Mouse (Mus musculus) MEL (cell line): ENCODE measurements at regions not wholly inside any gene's neighbourhood (a gene's known extent, or its start where the extent isn't known, plus 50 kb on each side); places are given as distances from the start of the nearest gene placed in this dataset.
A peak's percentile ranks its signal among the peaks of the same experiment; 100 is the strongest.

Experiments
- DNase-seq: peaks from one replicate; pipeline ENCODE4 v3.0.0; 2011; ENCODE audit warnings: low read depth, low spot score
- H3K27ac ChIP-seq: 2 replicates; pipeline ENCODE4 v1.5.1; 2012; ENCODE audit warnings: low read depth, mild to moderate bottlenecking, control low read depth, low read length, moderate library complexity; ENCODE audit not compliant: control insufficient read depth
- H3K27me3 ChIP-seq, 2 experiments: fragments of 150-350 bp in 1 of 2; sonication (generic) in 1 of 2; 2 replicates each; pipeline ENCODE4 v1.6.1; 2012; ENCODE audit warnings: low read length in 2 of 2, mild to moderate bottlenecking in 2 of 2, improper control_type of control experiment in 1 of 2, moderate library complexity in 1 of 2; ENCODE audit not compliant: insufficient read depth in 2 of 2, control insufficient read depth in 1 of 2
- H3K36me3 ChIP-seq, 2 experiments: 2 replicates each; pipeline ENCODE4 v1.6.1; 2012 to 2014; ENCODE audit warnings: low read length in 2 of 2, improper control_type of control experiment in 1 of 2, inconsistent platforms in 1 of 2, mild to moderate bottlenecking in 1 of 2; ENCODE audit not compliant: insufficient read depth in 2 of 2, control insufficient read depth in 1 of 2
- H3K4me1 ChIP-seq, 2 experiments: fragments of 150-350 bp in 1 of 2; sonication (generic) in 1 of 2; 2 replicates each; pipeline ENCODE4 v1.6.1; 2012; ENCODE audit warnings: low read length in 2 of 2, improper control_type of control experiment in 1 of 2, mild to moderate bottlenecking in 1 of 2; ENCODE audit not compliant: insufficient read depth in 2 of 2, control insufficient read depth in 1 of 2
- H3K4me3 ChIP-seq, 2 experiments: fragments of 150-350 bp in 1 of 2; sonication (generic) in 1 of 2; 2 replicates each; pipeline ENCODE4 v1.5.1; 2012; ENCODE audit warnings: low read depth in 2 of 2, low read length in 2 of 2, mild to moderate bottlenecking in 2 of 2, moderate library complexity in 2 of 2, control low read depth in 1 of 2, improper control_type of control experiment in 1 of 2; ENCODE audit not compliant: control insufficient read depth in 1 of 2, insufficient read depth in 1 of 2
- H3K79me2 ChIP-seq: 2 replicates; pipeline ENCODE4 v1.6.1; 2012; ENCODE audit warnings: mild to moderate bottlenecking, low read length, moderate library complexity; ENCODE audit not compliant: control insufficient read depth, poor library complexity, insufficient read depth
- H3K9ac ChIP-seq: 2 replicates; pipeline ENCODE4 v1.6.1; 2012; ENCODE audit warnings: low read depth, mild to moderate bottlenecking, control low read depth, low read length, moderate library complexity; ENCODE audit not compliant: control insufficient read depth, poor library complexity, severe bottlenecking
- H3K9me3 ChIP-seq: fragments of 150-350 bp; sonication (generic); replicated peaks from 2 replicates; pipeline ENCODE4 v1.6.1; 2012; ENCODE audit warnings: mild to moderate bottlenecking, low read length, improper control_type of control experiment, moderate library complexity; ENCODE audit not compliant: insufficient read depth
- BHLHE40 ChIP-seq: IDR thresholded peaks from 2 replicates; pipeline ENCODE4 v1.6.1; 2012; ENCODE audit warnings: low read depth, mild to moderate bottlenecking, inconsistent platforms, low read length, improper control_type of control experiment, borderline replicate concordance
- CHD1 ChIP-seq: IDR thresholded peaks from 2 replicates; pipeline ENCODE4 v1.6.1; 2012; ENCODE audit warnings: low read depth, mild to moderate bottlenecking, inconsistent platforms, low read length, improper control_type of control experiment
- CHD2 ChIP-seq: IDR thresholded peaks from 2 replicates; pipeline ENCODE4 v1.6.1; 2011; ENCODE audit warnings: low read length, improper control_type of control experiment
- E2F4 ChIP-seq: IDR thresholded peaks from 2 replicates; pipeline ENCODE4 v1.6.1; 2011; ENCODE audit warnings: low read depth, low read length, improper control_type of control experiment, borderline replicate concordance
- ETS1 ChIP-seq: IDR thresholded peaks from 2 replicates; pipeline ENCODE4 v1.6.1; 2012; ENCODE audit warnings: low read depth, mild to moderate bottlenecking, inconsistent platforms, low read length, improper control_type of control experiment, moderate library complexity
- GABPA ChIP-seq: IDR thresholded peaks from 2 replicates; pipeline ENCODE4 v1.6.1; 2012; ENCODE audit warnings: low read depth, mild to moderate bottlenecking, inconsistent platforms, low read length, improper control_type of control experiment, moderate library complexity
- GATA1 ChIP-seq: IDR thresholded peaks from 2 replicates; pipeline ENCODE4 v1.6.1; 2011; ENCODE audit warnings: low read depth, low read length, improper control_type of control experiment
- HCFC1 ChIP-seq: IDR thresholded peaks from 2 replicates; pipeline ENCODE4 v1.6.1; 2012; ENCODE audit warnings: low read depth, mild to moderate bottlenecking, inconsistent platforms, low read length, improper control_type of control experiment, moderate library complexity
- JUND ChIP-seq: IDR thresholded peaks from 2 replicates; pipeline ENCODE4 v1.6.1; 2011; ENCODE audit warnings: low read depth, mild to moderate bottlenecking, improper control_type of control experiment, low read length
- MAFK ChIP-seq: IDR thresholded peaks from 2 replicates; pipeline ENCODE4 v1.6.1; 2011; ENCODE audit warnings: low read depth, mild to moderate bottlenecking, low read length, improper control_type of control experiment, borderline replicate concordance
- MYB ChIP-seq: IDR thresholded peaks from 2 replicates; pipeline ENCODE4 v1.6.1; 2011; ENCODE audit warnings: mild to moderate bottlenecking, low read depth, low read length, improper control_type of control experiment
- MYC ChIP-seq: IDR thresholded peaks from 2 replicates; pipeline ENCODE4 v1.6.1; 2011; ENCODE audit warnings: low read depth, mild to moderate bottlenecking, low read length, improper control_type of control experiment, moderate library complexity
- POLR2AphosphoS2 ChIP-seq: IDR thresholded peaks from 2 replicates; pipeline ENCODE4 v1.6.1; 2011; ENCODE audit warnings: low read length, improper control_type of control experiment
- POLR2AphosphoS5 ChIP-seq: IDR thresholded peaks from 2 replicates; pipeline ENCODE4 v1.6.1; 2012; ENCODE audit warnings: low read depth, borderline replicate concordance, mild to moderate bottlenecking, inconsistent platforms, low read length, moderate library complexity, mixed read lengths
- RAD21 ChIP-seq: IDR thresholded peaks from 2 replicates; pipeline ENCODE4 v1.6.1; 2011; ENCODE audit warnings: mild to moderate bottlenecking, low read depth, low read length, improper control_type of control experiment
- RCOR1 ChIP-seq: IDR thresholded peaks from 2 replicates; pipeline ENCODE4 v1.6.1; 2012; ENCODE audit warnings: low read depth, mild to moderate bottlenecking, inconsistent platforms, low read length, improper control_type of control experiment
- TAL1 ChIP-seq: IDR thresholded peaks from 2 replicates; pipeline ENCODE4 v1.6.1; 2012; ENCODE audit warnings: mild to moderate bottlenecking, inconsistent platforms, low read length, moderate library complexity, mixed read lengths
- TBP ChIP-seq: IDR thresholded peaks from 2 replicates; pipeline ENCODE4 v1.8.0; 2011; ENCODE audit warnings: low read depth, low read length, improper control_type of control experiment
- TCF12 ChIP-seq: IDR thresholded peaks from 2 replicates; pipeline ENCODE4 v1.6.1; 2014; ENCODE audit warnings: low read depth, mild to moderate bottlenecking, inconsistent platforms, low read length, improper control_type of control experiment, moderate library complexity
- UBTF ChIP-seq: IDR thresholded peaks from 2 replicates; pipeline ENCODE4 v1.6.1; 2012; ENCODE audit warnings: low read depth, mild to moderate bottlenecking, inconsistent platforms, low read length, improper control_type of control experiment, moderate library complexity, borderline replicate concordance; ENCODE audit not compliant: insufficient read depth
- USF1 ChIP-seq: IDR thresholded peaks from 2 replicates; pipeline ENCODE4 v1.6.1; 2014; ENCODE audit warnings: low read depth, mild to moderate bottlenecking, inconsistent platforms, low read length, improper control_type of control experiment, moderate library complexity
- ZC3H11A ChIP-seq: IDR thresholded peaks from 2 replicates; pipeline ENCODE4 v1.6.1; 2012; ENCODE audit warnings: low read depth, mild to moderate bottlenecking, inconsistent platforms, low read length, improper control_type of control experiment
- ZMIZ1 ChIP-seq: IDR thresholded peaks from 2 replicates; pipeline ENCODE4 v1.6.1; 2012; ENCODE audit warnings: low read depth, mild to moderate bottlenecking, inconsistent platforms, low read length, improper control_type of control experiment, moderate library complexity
- ZNF384 ChIP-seq: IDR thresholded peaks from 2 replicates; pipeline ENCODE4 v1.6.1; 2012; ENCODE audit warnings: low read depth, mild to moderate bottlenecking, inconsistent platforms, low read length, improper control_type of control experiment

- H3K36me3 ChIP-seq = peaks cover 0 to 24% of the 10 kb centered on the region in 2 experiments; a peak in 2 of 4 replicates
- DNase-seq = no peak
- no peaks in the 10 kb centered on the region for H3K27me3 ChIP-seq
- no peaks in the 10 kb centered on the region for H3K9me3 ChIP-seq
- no peak overlapping the region for H3K9ac ChIP-seq
- H3K27ac ChIP-seq = no peak overlapping the region
- H3K79me2 ChIP-seq = no peaks in the 10 kb centered on the region
- H3K4me3 ChIP-seq = no peak overlapping the region
- TF ChIP-seq JUND (no peak), RCOR1 (no peak), MYB (no peak), BHLHE40 (no peak), ZMIZ1 (no peak), ZNF384 (no peak), TCF12 (no peak), POLR2AphosphoS5 (no peak), TBP (no peak), POLR2AphosphoS2 (no peak), RAD21 (no peak), USF1 (no peak), GABPA (no peak)
- H3K4me1 ChIP-seq = peaks cover 3 to 15% of the 10 kb centered on the region in 2 experiments
Measured at GRCm38 (mm10) chr5:51891341-51891740, 299.0 kb downstream of the Dhx15 start.

- Histone ChIP-seq H3K4me1 (peaks cover 3 to 6% of the 10 kb centered on the region in 2 experiments; a peak in 2 of 4 replicates), H3K4me3 (no peak overlapping the region), H3K9ac (no peak overlapping the region), H3K79me2 (no peaks in the 10 kb centered on the region), H3K9me3 (no peaks in the 10 kb centered on the region), H3K36me3 (peaks cover 0 to 9% of the 10 kb centered on the region in 2 experiments; a peak in 2 of 4 replicates), H3K27me3 (no peaks in the 10 kb centered on the region), H3K27ac (no peak overlapping the region)
- no peak for TF ChIP-seq TAL1
- no peak for TF ChIP-seq GATA1
- no peak for TF ChIP-seq ETS1
- no peak for TF ChIP-seq CHD2
- DNase-seq = no peak
Measured at GRCm38 (mm10) chr5:51888404-51888803, 301.9 kb downstream of the Dhx15 start.

GRCm38 (mm10) chr5:51882594-51882993 lies 307.7 kb downstream of the Dhx15 start:
- H3K27ac ChIP-seq = peak overlapping the region; percentile 16; the same call in 1 of the 2 replicates
- no peaks in the 10 kb centered on the region for H3K27me3 ChIP-seq
- H3K79me2 ChIP-seq = no peaks in the 10 kb centered on the region
- H3K9me3 ChIP-seq = no peaks in the 10 kb centered on the region
- peaks cover 0 to 23% of the 10 kb centered on the region in 2 experiments; a peak in 2 of 4 replicates for H3K36me3 ChIP-seq
- H3K4me1 ChIP-seq = peaks cover 5 to 21% of the 10 kb centered on the region in 2 experiments
- DNase-seq = no peak
- H3K4me3 ChIP-seq = no peak overlapping the region
- no peak overlapping the region for H3K9ac ChIP-seq
- TF ChIP-seq MYB (no peak), MYC (no peak), POLR2AphosphoS2 (no peak), MAFK (no peak), CHD2 (no peak), E2F4 (no peak), HCFC1 (no peak), ZMIZ1 (no peak), CHD1 (no peak), GABPA (no peak), UBTF (no peak), ZC3H11A (no peak), TAL1 (no peak), USF1 (no peak), POLR2AphosphoS5 (no peak)
